Mouse (Mus musculus) thymus, adult 2 months (tissue): ENCODE measurements at regions not wholly inside any gene's neighbourhood (a gene's known extent, or its start where the extent isn't known, plus 50 kb on each side); places are given as distances from the start of the nearest gene placed in this dataset.

ENCODE experiments used
- CTCF ChIP-seq: fragments of 200-500 bp; IDR thresholded peaks from 2 replicates; pipeline ENCODE4 v1.5.1; 2012; ENCODE audit warnings: mild to moderate bottlenecking, control low read depth, low read length, moderate library complexity, borderline replicate concordance; ENCODE audit not compliant: control insufficient read depth, poor library complexity, insufficient read depth; ENCODE audit errors: extremely low read depth
- POLR2A ChIP-seq: fragments of 200-500 bp; IDR thresholded peaks from 2 replicates; pipeline ENCODE4 v1.6.1; 2012; ENCODE audit warnings: mild to moderate bottlenecking, low read length, control low read depth, moderate library complexity; ENCODE audit not compliant: control insufficient read depth, poor library complexity, insufficient read depth; ENCODE audit errors: extremely low read depth

DNA sequence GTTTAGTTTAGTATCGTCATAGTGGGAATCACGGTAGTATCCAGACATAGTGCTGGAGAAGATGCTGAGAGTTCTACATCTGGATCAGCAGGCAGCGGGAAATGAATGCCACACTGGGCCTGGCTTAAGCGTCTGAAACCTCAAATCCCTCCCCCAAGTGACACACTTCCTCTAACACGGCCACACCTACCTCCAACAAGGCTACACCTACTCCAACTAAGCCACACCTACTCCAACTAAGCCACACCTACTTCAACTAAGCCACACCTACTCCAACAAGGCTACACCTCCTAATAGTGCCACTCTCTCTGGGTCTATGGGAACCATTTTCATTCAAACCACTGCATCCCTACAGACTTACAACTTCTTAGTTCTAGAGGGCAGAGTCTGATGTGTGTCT lies 53.4 kb upstream of the Unc5b start:
- TF ChIP-seq CTCF = no peak
- no peak for TF ChIP-seq POLR2A
